Mouse (Mus musculus): Measurements from ENCODE around the gene Ehbp1. TPM values are rescaled to one million over a fixed set of nuclear protein-coding genes. Genes with fewer than 3 reads are reported as not detected.
A peak's percentile ranks its signal among the peaks of the same experiment; 100 is the strongest.

Gene Ehbp1
- polyA plus RNA-seq, 1 experiment from 2014 or later, result 11.8 TPM

- H3K27me3 ChIP-seq, result peaks cover 65% of the 10 kb centered on the region
- H3K4me2 ChIP-seq, result peak overlapping the region; percentile 13; the same call in 1 of the 2 replicates
- no peaks in the 10 kb centered on the region for H3K36me3 ChIP-seq
- H3K4me1 ChIP-seq (replicated peaks), result peaks cover 22% of the 10 kb centered on the region
- H3K9me3 ChIP-seq, result no peaks in the 10 kb centered on the region
- WGBS, result under 1% methylated on average over 10 of the region's 10 CpGs
- H3K27ac ChIP-seq, result no peak overlapping the region
- H3K9ac ChIP-seq (replicated peaks), result no peak overlapping the region
- no peak for ATAC-seq (ENCODE audit: insufficient number of reproducible peaks, insufficient read depth, low FRiP score, low TSS enrichment, low read depth)
- H3K4me3 ChIP-seq (replicated peaks), result no peak overlapping the region
These were observed 333.9 kb downstream of the Ehbp1 start for GRCm38 (mm10) chr11:22008129-22008596.

DNA sequence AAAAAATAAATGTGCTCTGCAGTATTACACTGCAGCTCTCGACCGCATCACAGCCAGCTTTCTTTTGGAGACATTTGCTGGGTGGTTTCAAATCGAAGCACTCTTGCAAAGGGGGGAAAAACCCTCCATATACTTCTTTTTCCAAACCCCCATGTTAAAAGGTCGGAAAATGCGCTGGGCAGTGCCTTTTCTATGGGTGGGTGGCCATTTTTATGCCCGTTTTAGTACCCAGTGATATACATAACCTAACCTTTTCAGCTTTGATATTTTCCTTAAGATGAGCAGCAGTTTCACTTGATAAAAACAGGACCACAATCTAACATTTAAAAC lies 334.3 kb downstream of the Ehbp1 start:
- peaks cover 24% of the 10 kb centered on the region for H3K4me1 ChIP-seq (replicated peaks)
- no peaks in the 10 kb centered on the region for H3K36me3 ChIP-seq
- no peak overlapping the region for H3K9ac ChIP-seq (replicated peaks)
- no peak overlapping the region for H3K4me3 ChIP-seq (replicated peaks)
- no peak for ATAC-seq (ENCODE audit: insufficient number of reproducible peaks, insufficient read depth, low FRiP score, low TSS enrichment, low read depth)
- no peak overlapping the region for H3K27ac ChIP-seq
- H3K9me3 ChIP-seq, result no peaks in the 10 kb centered on the region
- 0% methylated on average over 6 of the region's 6 CpGs for WGBS
- H3K27me3 ChIP-seq, result peaks cover 69% of the 10 kb centered on the region
- 0 out of 2 replicates have a peak overlapping the region, but pooled peaks have one; percentile 15 for H3K4me2 ChIP-seq

GRCm38 (mm10) chr11:22007088-22007780 lies 334.9 kb downstream of the Ehbp1 start:
- peak overlapping the region; percentile 15; the same call in 1 of the 2 replicates for H3K4me2 ChIP-seq
- no peaks in the 10 kb centered on the region for H3K9me3 ChIP-seq
- H3K27me3 ChIP-seq, result peaks cover 74% of the 10 kb centered on the region
- H3K4me3 ChIP-seq (replicated peaks), result 0 out of 2 replicates have a peak overlapping the region, but pooled peaks have one; percentile 4
- H3K36me3 ChIP-seq, result no peaks in the 10 kb centered on the region
- no peak overlapping the region for H3K9ac ChIP-seq (replicated peaks)
- ATAC-seq (ENCODE audit: insufficient number of reproducible peaks, insufficient read depth, low FRiP score, low TSS enrichment, low read depth), result no peak
- no peak overlapping the region for H3K27ac ChIP-seq
- H3K4me1 ChIP-seq (replicated peaks), result peaks cover 29% of the 10 kb centered on the region
- WGBS, result 2% methylated on average over 20 of the region's 20 CpGs

DNA sequence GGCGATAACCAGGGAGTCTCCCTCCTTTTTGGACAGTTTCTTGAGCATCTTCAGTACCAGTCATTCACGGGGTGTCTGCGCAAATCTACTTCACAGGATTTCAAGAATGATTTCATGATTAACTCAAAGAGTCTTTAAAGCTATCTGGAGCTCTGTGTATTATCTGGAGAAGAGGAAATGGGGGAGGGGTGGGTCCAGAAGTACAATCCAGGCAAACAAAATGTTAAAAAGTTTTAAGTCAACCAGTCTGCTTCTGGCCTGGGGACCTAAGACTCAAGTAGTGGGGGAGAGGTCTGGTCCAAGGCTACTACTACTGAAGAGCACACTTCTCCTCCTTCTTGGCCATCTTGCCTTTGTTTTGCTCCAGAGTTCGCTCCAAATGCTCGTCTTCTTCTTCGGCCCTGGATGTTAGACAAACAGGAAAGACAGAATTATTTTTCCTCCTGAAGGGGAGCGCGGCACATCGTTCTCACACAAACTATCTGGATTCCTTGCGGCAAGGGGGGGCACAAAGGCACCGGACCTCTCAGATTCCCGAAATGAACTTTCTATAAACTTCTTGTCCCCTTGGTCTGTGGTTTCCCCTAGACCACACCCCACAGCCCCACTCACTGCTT lies 335.5 kb downstream of the Ehbp1 start:
- Histone ChIP-seq H3K4me2 (peak overlapping the region; percentile 15; the same call in 1 of the 2 replicates), H3K9me3 (no peaks in the 10 kb centered on the region), H3K27ac (no peak overlapping the region), H3K4me1 (replicated peaks) (peaks cover 35% of the 10 kb centered on the region), H3K4me3 (replicated peaks) (no peak overlapping the region), H3K36me3 (no peaks in the 10 kb centered on the region), H3K9ac (replicated peaks) (no peak overlapping the region), H3K27me3 (peaks cover 81% of the 10 kb centered on the region)
- whole genome bisulfite sequencing, result 8% methylated on average over 12 of the region's 12 CpGs
- no peak for ATAC-seq (ENCODE audit: insufficient number of reproducible peaks, insufficient read depth, low FRiP score, low TSS enrichment, low read depth)

DNA sequence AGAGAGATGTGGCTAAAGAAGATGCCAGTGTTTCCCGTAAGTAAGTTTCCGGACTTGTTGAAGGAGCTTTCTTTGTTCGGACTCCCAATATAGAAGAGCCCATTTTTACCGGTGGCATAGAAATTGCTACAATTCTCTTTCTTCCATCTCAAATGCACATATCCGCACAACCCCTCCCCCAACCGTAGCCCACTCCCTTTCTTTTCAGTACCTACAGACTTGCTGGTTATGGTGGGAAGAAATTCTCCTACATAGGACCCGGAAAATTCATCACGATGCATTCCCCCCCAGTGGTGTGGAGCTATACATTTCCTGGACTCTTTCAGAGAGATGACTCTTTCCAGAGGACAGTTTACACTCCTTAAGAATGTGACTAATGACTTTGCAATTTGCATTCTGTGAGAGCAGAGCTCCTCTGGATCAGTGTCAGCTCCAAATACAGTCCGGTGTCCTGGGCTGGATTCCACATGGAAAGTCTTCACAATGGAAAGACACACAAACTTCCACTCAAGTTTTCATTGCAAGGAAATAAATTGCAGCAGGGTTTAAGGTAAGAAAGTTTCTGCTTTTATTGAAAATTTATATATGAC lies 336.7 kb downstream of the Ehbp1 start:
- no peak for ATAC-seq (ENCODE audit: insufficient number of reproducible peaks, insufficient read depth, low FRiP score, low TSS enrichment, low read depth)
- WGBS, result 4% methylated on average over 9 of the region's 9 CpGs
- Histone ChIP-seq H3K4me2 (no peak overlapping the region), H3K27me3 (peaks cover 86% of the 10 kb centered on the region), H3K27ac (no peak overlapping the region), H3K4me3 (replicated peaks) (no peak overlapping the region), H3K9ac (replicated peaks) (no peak overlapping the region), H3K36me3 (no peaks in the 10 kb centered on the region), H3K4me1 (replicated peaks) (peaks cover 47% of the 10 kb centered on the region), H3K9me3 (no peaks in the 10 kb centered on the region)

- Histone ChIP-seq H3K4me1 (replicated peaks) (peaks cover 48% of the 10 kb centered on the region), H3K27me3 (peaks cover 91% of the 10 kb centered on the region), H3K27ac (no peak overlapping the region), H3K4me2 (peak overlapping the region; percentile 19; the same call in 1 of the 2 replicates), H3K36me3 (no peaks in the 10 kb centered on the region), H3K4me3 (replicated peaks) (peak overlapping the region; percentile 6; the same call in 1 of the 2 replicates), H3K9me3 (no peaks in the 10 kb centered on the region), H3K9ac (replicated peaks) (no peak overlapping the region)
- WGBS, result under 1% methylated on average over 16 of the region's 18 CpGs
- no peak for ATAC-seq (ENCODE audit: insufficient number of reproducible peaks, insufficient read depth, low FRiP score, low TSS enrichment, low read depth)
These were observed 337.7 kb downstream of the Ehbp1 start for GRCm38 (mm10) chr11:22004331-22004841.

DNA sequence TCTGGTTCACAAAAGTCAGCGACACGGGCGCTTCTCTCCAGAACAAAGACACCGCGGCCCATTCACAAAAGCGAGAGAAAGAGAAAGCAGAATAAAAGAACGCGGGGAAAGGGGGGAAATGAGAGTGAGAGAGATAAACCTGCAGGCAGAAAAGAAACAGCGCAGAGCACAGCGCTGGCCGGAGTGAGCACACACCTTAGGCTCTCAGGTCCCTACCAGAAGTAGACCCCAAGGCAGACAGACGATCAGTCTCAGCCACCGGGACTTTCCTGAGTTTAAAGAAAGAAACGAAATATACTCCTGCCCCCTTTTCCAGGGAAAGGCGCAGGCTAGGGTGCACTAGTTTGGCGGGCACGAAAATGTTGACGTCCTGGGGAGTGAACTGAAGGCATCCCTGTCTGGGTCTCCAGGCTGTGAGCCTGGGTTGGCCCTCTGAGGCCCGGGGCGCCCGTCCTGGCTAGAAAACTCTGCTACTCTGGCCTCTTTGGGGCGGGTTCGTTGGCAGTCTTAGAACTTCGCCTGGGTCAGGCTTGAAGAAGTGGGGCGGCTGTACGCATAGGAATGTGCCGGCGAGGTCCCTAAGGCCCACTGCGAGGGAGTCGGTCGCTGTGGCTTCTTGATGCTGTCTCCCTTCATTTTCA lies 338.6 kb downstream of the Ehbp1 start:
- ATAC-seq (ENCODE audit: insufficient number of reproducible peaks, insufficient read depth, low FRiP score, low TSS enrichment, low read depth), result no peak
- Histone ChIP-seq H3K4me2 (peak overlapping the region; percentile 95; the same call in 1 of the 2 replicates), H3K4me1 (replicated peaks) (peaks cover 48% of the 10 kb centered on the region), H3K9ac (replicated peaks) (no peak overlapping the region), H3K4me3 (replicated peaks) (0 out of 2 replicates have a peak overlapping the region, but pooled peaks have one; percentile 56), H3K27ac (no peak overlapping the region), H3K27me3 (peaks cover 99% of the 10 kb centered on the region), H3K36me3 (no peaks in the 10 kb centered on the region), H3K9me3 (no peaks in the 10 kb centered on the region)
- WGBS, result under 1% methylated on average over 31 of the region's 31 CpGs

DNA sequence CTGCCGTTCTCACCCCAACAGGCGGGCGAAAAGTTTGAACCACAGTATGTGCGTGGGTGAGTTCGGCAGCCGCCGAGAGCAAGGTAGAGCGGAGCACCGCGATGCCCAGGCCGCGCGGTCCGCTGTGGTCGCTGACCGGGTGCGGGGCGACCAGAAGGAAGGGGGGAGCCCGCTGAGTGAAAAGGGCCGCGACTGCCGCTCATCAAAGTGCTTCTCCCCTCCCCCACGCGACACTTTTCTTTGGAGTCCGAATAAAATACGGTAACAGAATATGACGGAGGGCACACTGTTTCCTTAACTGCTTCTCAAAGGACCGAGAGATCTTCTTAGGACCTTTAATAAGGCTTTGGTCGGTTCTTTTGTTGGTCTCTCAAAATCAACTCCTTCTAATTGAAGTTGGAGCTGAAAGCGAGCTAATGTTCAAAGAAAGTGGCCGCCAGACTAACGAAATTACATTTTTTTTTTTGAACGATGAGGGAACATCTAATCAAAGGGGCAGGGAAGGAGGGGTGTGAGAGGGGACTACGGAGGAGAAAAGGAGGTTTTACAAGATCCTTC lies 339.2 kb downstream of the Ehbp1 start, which contains the start of gene Otx1:
Otx1 (minus strand) TSS at position 115 of the 558 bp plus-strand sequence.
- H3K9me3 ChIP-seq, result no peaks in the 10 kb centered on the region
- WGBS, result under 1% methylated on average over 34 of the region's 34 CpGs
- peak within 1 kb of the TSS; percentile 95 for H3K4me2 ChIP-seq
- H3K9ac ChIP-seq (replicated peaks), result peak within 1 kb of the TSS; percentile 58
- 0 out of 2 replicates have a peak within 1 kb of the TSS, but pooled peaks have one; percentile 29 for H3K27ac ChIP-seq
- peaks cover 48% of the 10 kb centered on the region for H3K4me1 ChIP-seq (replicated peaks)
- H3K4me3 ChIP-seq (replicated peaks), result peak within 1 kb of the TSS; percentile 56
- no peaks in the 10 kb centered on the region for H3K36me3 ChIP-seq
- no peak for ATAC-seq (ENCODE audit: insufficient number of reproducible peaks, insufficient read depth, low FRiP score, low TSS enrichment, low read depth)
- peaks cover 99% of the 10 kb centered on the region for H3K27me3 ChIP-seq

DNA sequence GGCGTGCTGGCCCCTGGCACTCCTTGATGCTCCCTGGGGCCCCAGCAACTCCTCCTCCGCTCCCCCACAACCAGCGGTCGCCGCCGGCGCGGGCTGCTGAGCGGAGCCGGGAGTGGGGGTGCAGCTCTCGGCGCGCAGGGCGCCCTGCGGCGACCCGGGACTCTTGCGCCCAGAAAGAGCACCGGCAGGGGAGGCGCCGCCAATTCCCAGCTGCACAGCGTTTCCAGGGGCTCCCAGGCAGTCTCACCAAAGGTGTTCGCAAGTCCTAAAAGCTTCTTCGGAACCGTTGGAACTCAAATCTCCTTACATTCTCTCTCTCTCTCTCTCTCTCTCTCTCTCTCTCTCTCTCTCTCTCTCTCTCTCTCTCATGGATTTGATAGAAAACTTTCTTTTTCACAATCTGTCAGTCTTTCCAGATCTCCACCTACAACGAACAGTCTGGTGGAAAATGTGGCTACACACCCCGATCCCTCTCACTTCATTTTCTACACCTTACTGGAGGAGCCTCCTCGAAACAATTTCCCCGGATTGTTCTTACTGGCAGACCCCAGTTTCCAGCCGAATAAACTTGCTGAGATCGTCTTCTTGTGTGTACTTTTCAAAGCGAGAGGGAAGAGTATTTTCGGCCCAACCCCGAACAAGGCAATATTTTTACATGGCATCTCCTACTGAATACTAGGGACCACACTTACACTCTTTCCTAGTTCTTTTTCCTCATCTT lies 339.9 kb downstream of the Ehbp1 start:
- Histone ChIP-seq H3K27me3 (peaks cover 99% of the 10 kb centered on the region), H3K4me2 (peak overlapping the region; percentile 95), H3K9ac (replicated peaks) (peak overlapping the region; percentile 58), H3K9me3 (no peaks in the 10 kb centered on the region), H3K4me1 (replicated peaks) (peaks cover 43% of the 10 kb centered on the region), H3K27ac (0 out of 2 replicates have a peak overlapping the region, but pooled peaks have one; percentile 29), H3K36me3 (no peaks in the 10 kb centered on the region), H3K4me3 (replicated peaks) (peak overlapping the region; percentile 56)
- no peak for ATAC-seq (ENCODE audit: insufficient number of reproducible peaks, insufficient read depth, low FRiP score, low TSS enrichment, low read depth)
- under 1% methylated on average over 33 of the region's 34 CpGs for WGBS

Data from limb, embryonic 12.5 days (tissue).